Comparison of ENCODE assay signal across 8 mouse cellular contexts in genomic region chr17:56276643-56277566, GRCm38 (mm10). TPM values are rescaled to one million over a fixed set of nuclear protein-coding genes. Genes with fewer than 3 reads are reported as not detected.
DNase-seq lines count a peak whose midpoint lies in the region; ATAC-seq and TF ChIP-seq lines count a peak whose summit lies in the region.

TSS of gene Ticam1 (minus strand) at chr17:56276786.

- no peak for TF ChIP-seq POLR2A in cerebellum, adult 2 months (IDR thresholded peaks at IDR 0.05; ENCODE audit: borderline replicate concordance, insufficient read depth, low read length)
- peak; percentile 45; the same call in 1 of the 2 replicates for TF ChIP-seq POLR2A in olfactory bulb, adult 2 months (IDR thresholded peaks at IDR 0.05; ENCODE audit: insufficient read depth, low read depth, low read length)

- H3K9ac ChIP-seq in forebrain, postnatal 0 days, result peak within 1 kb of the TSS; percentile 48
- peak within 1 kb of the TSS; percentile 61 for H3K9ac ChIP-seq in lung, embryonic 15.5 days

- H3K36me3 ChIP-seq in forebrain, postnatal 0 days (ENCODE audit: insufficient read depth), result no peaks in the 10 kb centered on the region
- H3K36me3 ChIP-seq in lung, embryonic 15.5 days, result peaks cover 36% of the 10 kb centered on the region

- H3K9me3 ChIP-seq in forebrain, postnatal 0 days (ENCODE audit: low read length), result no peaks in the 10 kb centered on the region
- no peaks in the 10 kb centered on the region for H3K9me3 ChIP-seq in lung, embryonic 15.5 days

- no peaks in the 10 kb centered on the region for H3K4me1 ChIP-seq in cerebellum, adult 2 months (ENCODE audit: control insufficient read depth, insufficient read depth, low read length)
- H3K4me1 ChIP-seq in forebrain, postnatal 0 days (ENCODE audit: insufficient read depth), result peaks cover 5% of the 10 kb centered on the region; the same call in 1 of the 2 replicates
- peaks cover 36% of the 10 kb centered on the region for H3K4me1 ChIP-seq in lung, embryonic 15.5 days
- peaks cover 17% of the 10 kb centered on the region; the same call in 1 of the 2 replicates for H3K4me1 ChIP-seq in olfactory bulb, adult 2 months (ENCODE audit: control insufficient read depth, insufficient read depth, low read length)

- DNase-seq in MN1 (ENCODE audit: low spot score), result peak; percentile 96
- peak; percentile 76 to 82 for DNase-seq in cerebellum, adult 2 months
- DNase-seq in forebrain, postnatal 0 days, result peak; percentile 69
- DNase-seq in heart, postnatal 4 days, result peak; percentile 93
- DNase-seq in layer of hippocampus, adult 2 months (ENCODE audit: low spot score in 2 of 2), result peak; percentile 67 to 77
- DNase-seq in thymus, adult 18-20 months, result peak; percentile 67 to 81

- no peaks in the 10 kb centered on the region for H3K27me3 ChIP-seq in cerebellum, adult 2 months (ENCODE audit: control insufficient read depth, insufficient read depth, low read length)
- no peaks in the 10 kb centered on the region for H3K27me3 ChIP-seq in forebrain, postnatal 0 days (ENCODE audit: insufficient read depth, low read length)
- no peaks in the 10 kb centered on the region for H3K27me3 ChIP-seq in lung, embryonic 15.5 days

- H3K27ac ChIP-seq in cerebellum, adult 2 months (ENCODE audit: insufficient read depth, low read length), result peak within 1 kb of the TSS; percentile 81
- H3K27ac ChIP-seq in forebrain, postnatal 0 days (ENCODE audit: low read depth, low read length), result peak within 1 kb of the TSS; percentile 29; the same call in 1 of the 2 replicates
- H3K27ac ChIP-seq in layer of hippocampus, adult 2 months, result peak within 1 kb of the TSS; percentile 90
- peak within 1 kb of the TSS; percentile 94 for H3K27ac ChIP-seq in lung, embryonic 15.5 days
- peak within 1 kb of the TSS; percentile 62; the same call in 1 of the 2 replicates for H3K27ac ChIP-seq in olfactory bulb, adult 2 months (ENCODE audit: insufficient read depth, low read depth, low read length)

- peak within 1 kb of the TSS; percentile 74 for H3K4me2 ChIP-seq in forebrain, postnatal 0 days (ENCODE audit: low read depth)
- peak within 1 kb of the TSS; percentile 75 for H3K4me2 ChIP-seq in lung, embryonic 15.5 days

- peak within 1 kb of the TSS; percentile 75 for H3K4me3 ChIP-seq in cerebellum, adult 2 months (replicated peaks; ENCODE audit: insufficient read depth, low read depth, low read length)
- peak within 1 kb of the TSS; percentile 46 for H3K4me3 ChIP-seq in forebrain, postnatal 0 days (ENCODE audit: low read depth, low read length)
- H3K4me3 ChIP-seq in layer of hippocampus, adult 2 months, result peak within 1 kb of the TSS; percentile 62
- peak within 1 kb of the TSS; percentile 57 for H3K4me3 ChIP-seq in lung, embryonic 15.5 days
- peak within 1 kb of the TSS; percentile 62 for H3K4me3 ChIP-seq in olfactory bulb, adult 2 months (ENCODE audit: insufficient read depth, low read depth, low read length)

- WGBS in cerebellum, adult 2 months, result 6% methylated on average over 21 of the region's 21 CpGs
- 5% methylated on average over 20 of the region's 21 CpGs for WGBS in forebrain, postnatal 0 days
- 2% methylated on average over 19 of the region's 21 CpGs for WGBS in lung, embryonic 15.5 days
- WGBS in olfactory bulb, adult 2 months, result 4% methylated on average over 21 of the region's 21 CpGs

- peak; percentile 23; the same call in 1 of the 2 replicates for TF ChIP-seq CTCF in cerebellum, adult 2 months (IDR thresholded peaks at IDR 0.05; ENCODE audit: borderline replicate concordance, insufficient read depth, low read depth, low read length)
- peak; percentile 49 for TF ChIP-seq CTCF in forebrain, postnatal 0 days (IDR thresholded peaks at IDR 0.05; ENCODE audit: low read depth)
- TF ChIP-seq CTCF in layer of hippocampus, adult 2 months (conservative IDR thresholded peaks at IDR 0.05), result peak; percentile 72
- TF ChIP-seq CTCF in olfactory bulb, adult 2 months (IDR thresholded peaks at IDR 0.05; ENCODE audit: insufficient read depth, low read depth, low read length), result no peak

- ATAC-seq in forebrain, postnatal 0 days, result peak; percentile 79
- peak; percentile 93 for ATAC-seq in lung, embryonic 15.5 days (ENCODE audit: borderline replicate concordance, extremely low read depth, low FRiP score, low TSS enrichment)

RNA-seq across cellular contexts. Expression of gene Ticam1, which starts in this region (rescaled TPM):
- polyA plus RNA-seq in cerebellum, adult 2 months (2012; rRNA removed), result 4.5 and 4.7 TPM in 2 replicates
- total RNA-seq in forebrain, postnatal 0 days (2014; rRNA removed), result 1.9 and 2.5 TPM in 2 replicates
- 1.2 and 1.5 TPM in 2 replicates for polyA plus RNA-seq in forebrain, postnatal 0 days (2015; fragmentation: Nextera tagmentation; extraction: Ambion mirVana)
- 10 to 100 TPM; 10.3 to 10.8 TPM for total RNA-seq in heart, postnatal 4 days (2021)
- 1 to 10 TPM; 6.1 to 7.1 TPM for total RNA-seq in layer of hippocampus, adult 2 months (2021)
- polyA plus RNA-seq in lung, embryonic 15.5 days (2015; fragmentation: Nextera tagmentation; extraction: Ambion mirVana), result 4.2 and 4.6 TPM in 2 replicates
- not detected in 2 replicates for polyA plus RNA-seq in olfactory bulb, adult 2 months (2012; ENCODE audit: insufficient read depth, insufficient read length, low replicate concordance, missing spikeins)

Comparison
In these comparisons a context has a peak if more than half of its experiments do, and no peak if none do; other contexts are left out.
1. Peak in every context shown above with its lines: DNase-seq, ATAC-seq, H3K4me3 ChIP-seq and H3K27ac ChIP-seq.
2. H3K27ac ChIP-seq: peak in every context shown above with its lines; median percentile 94 in lung, embryonic 15.5 days; 90 in layer of hippocampus, adult 2 months; 81 in cerebellum, adult 2 months; 62 in olfactory bulb, adult 2 months; 29 in forebrain, postnatal 0 days.